Mouse (Mus musculus) spleen, adult 2 months (tissue): ENCODE results near the gene Ablim1.

ENCODE experiments used
- CTCF ChIP-seq: fragments of 200-500 bp; IDR thresholded peaks from 2 replicates; pipeline ENCODE4 v1.5.1; 2011; ENCODE audit warnings: mild to moderate bottlenecking, inconsistent platforms; ENCODE audit not compliant: insufficient read depth, insufficient read length, insufficient replicate concordance; ENCODE audit errors: extremely low read depth
- POLR2A ChIP-seq: fragments of 200-500 bp; IDR thresholded peaks from 2 replicates; pipeline ENCODE4 v1.6.1; 2011; ENCODE audit warnings: low read depth, low read length, inconsistent platforms

DNA sequence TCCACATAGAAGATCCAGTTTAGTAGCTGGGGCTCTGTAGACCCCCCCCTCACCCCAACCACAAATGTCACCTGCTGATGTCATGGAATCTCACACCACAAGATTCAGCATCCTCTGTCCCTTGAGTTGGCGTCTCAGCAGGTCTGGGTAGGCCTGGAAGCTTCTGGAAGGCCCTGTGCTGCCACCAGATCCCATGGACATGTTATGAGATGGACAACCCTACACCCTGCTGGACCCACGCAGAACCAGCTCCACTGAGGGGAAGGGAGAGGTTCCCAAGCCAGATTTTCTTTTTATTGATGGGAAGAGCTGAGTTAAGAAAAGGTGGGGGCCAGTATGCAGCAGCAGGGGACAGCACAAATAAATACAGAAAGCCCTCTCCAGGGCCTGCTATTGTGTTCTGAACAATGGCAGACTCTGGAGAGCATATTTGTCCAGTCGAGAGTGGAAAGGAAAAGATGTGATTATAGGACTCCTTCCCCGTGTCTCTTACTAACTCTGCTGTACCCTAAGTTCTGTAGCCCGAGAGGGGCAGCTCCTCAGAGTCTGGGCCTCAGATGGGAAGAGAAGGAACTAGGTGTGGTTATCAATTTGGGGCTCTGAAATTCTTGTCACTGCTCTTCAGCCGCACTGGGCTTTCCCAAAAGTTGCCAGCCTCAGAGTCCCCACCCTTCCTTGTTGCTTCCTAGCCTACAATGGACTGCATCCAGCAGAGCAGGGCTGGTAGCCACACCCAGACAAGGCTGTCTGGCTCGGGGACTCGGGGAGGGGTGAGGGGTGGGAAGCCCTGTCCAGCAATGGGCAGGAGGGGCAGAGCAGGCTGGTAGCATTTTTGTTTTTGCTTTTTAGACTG lies 286.2 kb downstream of the Ablim1 start:
- TF ChIP-seq POLR2A (no peak), CTCF (no peak)
